Mouse (Mus musculus): Measurements from ENCODE around the gene Mif.

- no peak for TF ChIP-seq CTCF (IDR thresholded peaks at IDR 0.05; ENCODE audit: insufficient read depth, low read length)
- TF ChIP-seq POLR2A (IDR thresholded peaks at IDR 0.05; ENCODE audit: borderline replicate concordance, extremely low read depth, low read depth, low read length), result no peak
Observed at GRCm38 (mm10) chr10:75880771-75881577, 20.9 kb upstream of the Mif start.
